Mouse (Mus musculus) heart, adult 2 months (tissue): ENCODE measurements at regions not wholly inside any gene's neighbourhood (a gene's known extent, or its start where the extent isn't known, plus 50 kb on each side); places are given as distances from the start of the nearest gene placed in this dataset.

Experiments used
- CTCF ChIP-seq: fragments of 200-600 bp; IDR thresholded peaks from 2 replicates; pipeline ENCODE4 v1.8.1; 2022; ENCODE audit warnings: antibody characterized with exemption, mild to moderate bottlenecking, moderate library complexity
- EP300 ChIP-seq: fragments of 200-500 bp; IDR thresholded peaks from 2 replicates; pipeline ENCODE4 v1.6.1; 2011; ENCODE audit warnings: low read depth, low read length, control low read depth; ENCODE audit not compliant: insufficient read depth

DNA sequence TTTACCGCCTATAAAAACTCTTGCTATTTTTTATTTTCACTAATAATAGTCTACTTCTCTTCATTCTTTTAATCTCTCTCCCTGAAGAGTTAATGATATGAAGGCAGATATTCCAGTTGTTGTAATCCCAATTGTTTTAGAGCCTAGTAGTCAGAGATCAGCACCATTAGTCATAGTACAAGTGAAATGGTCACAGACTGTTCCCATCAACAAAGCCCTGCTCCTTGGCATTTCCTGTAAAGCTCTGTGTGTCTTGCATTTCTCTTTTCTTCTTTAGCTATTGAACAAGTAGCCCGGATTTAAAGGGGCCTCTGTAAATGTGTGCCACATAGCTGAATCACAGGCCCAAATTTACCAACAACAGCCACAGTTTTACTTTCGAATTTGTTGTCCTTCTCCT, 234.0 kb upstream of the Hand2 start:
- no peak for TF ChIP-seq CTCF
- TF ChIP-seq EP300, result no peak
